Mouse (Mus musculus) brain, embryonic 14.5 days (tissue): Measurements from ENCODE around the gene Ebf1. TPM values are rescaled to one million over a fixed set of nuclear protein-coding genes. Genes with fewer than 3 reads are reported as not detected.
A peak's percentile ranks its signal among the peaks of the same experiment; 100 is the strongest.

Source experiments
- DNase-seq: peaks from one replicate; pipeline ENCODE4 v3.0.0-alpha.2; 2011; ENCODE audit warnings: low read depth
- CTCF ChIP-seq: fragments of 200-500 bp; IDR thresholded peaks from 2 replicates; pipeline ENCODE4 v1.5.1; 2012; ENCODE audit warnings: inconsistent platforms, mild to moderate bottlenecking, moderate library complexity, borderline replicate concordance; ENCODE audit not compliant: insufficient read depth, insufficient read length; ENCODE audit errors: extremely low read depth
- POLR2A ChIP-seq: fragments of 200-500 bp; IDR thresholded peaks from 2 replicates; pipeline ENCODE4 v1.6.1; 2012; ENCODE audit warnings: mild to moderate bottlenecking, inconsistent platforms, borderline replicate concordance; ENCODE audit not compliant: poor library complexity, insufficient read depth, insufficient read length, severe bottlenecking; ENCODE audit errors: extremely low read depth
- polyA plus RNA-seq: library from polyadenylated mRNA; depleted of rRNA; stranded (reverse); fragments of >200 nt; gene quantifications from 2 replicates; pipeline ENCODE4 v1.2.3, GENCODE M21; 2012; rRNA removed

Gene Ebf1
- polyA plus RNA-seq, 1 experiment, result 53.1 TPM

GRCm38 (mm10) chr11:45008760-45009159, 391.6 kb downstream of the Ebf1 start:
- no peak for DNase-seq
- no peak for TF ChIP-seq POLR2A
- TF ChIP-seq CTCF, result no peak

GRCm38 (mm10) chr11:45012081-45012480, 395.0 kb downstream of the Ebf1 start:
- DNase-seq, result no peak
- TF ChIP-seq POLR2A (no peak), CTCF (no peak)

GRCm38 (mm10) chr11:45017493-45017892, 400.4 kb downstream of the Ebf1 start:
- no peak for TF ChIP-seq CTCF
- TF ChIP-seq POLR2A, result no peak
- no peak for DNase-seq

GRCm38 (mm10) chr11:45026012-45026411, 408.9 kb downstream of the Ebf1 start:
- DNase-seq, result no peak

GRCm38 (mm10) chr11:45026674-45027073, 409.6 kb downstream of the Ebf1 start:
- no peak for TF ChIP-seq CTCF
- TF ChIP-seq POLR2A, result no peak
- peak; percentile 76 for DNase-seq

More at GRCm38 (mm10) chr11:45026012-45026411, 408.9 kb downstream of the Ebf1 start:
- TF ChIP-seq POLR2A (no peak), CTCF (no peak)

- no peak for DNase-seq
- no peak for TF ChIP-seq CTCF
- TF ChIP-seq POLR2A, result no peak
Measured at GRCm38 (mm10) chr11:45027076-45027475, 410.0 kb downstream of the Ebf1 start.

GRCm38 (mm10) chr11:45055744-45056610, 438.9 kb downstream of the Ebf1 start:
- TF ChIP-seq CTCF (no peak), POLR2A (no peak)
- DNase-seq, result peak; percentile 70

Other genes with a start within 250 kb of the Ebf1 start
- gene Il12b, start 217.3 kb upstream of the Ebf1 start, polyA plus RNA-seq, result 0.05 TPM in 1 of 2 replicates, not detected in the other
- 53.6 and 62.0 TPM in 2 replicates for gene Ublcp1, start 146.8 kb upstream of the Ebf1 start, polyA plus RNA-seq
- 179 and 193 TPM in 2 replicates for gene Rnf145, start 98.4 kb upstream of the Ebf1 start, polyA plus RNA-seq